Mouse (Mus musculus): ENCODE measurements at regions not wholly inside any gene's neighbourhood (a gene's known extent, or its start where the extent isn't known, plus 50 kb on each side); places are given as distances from the start of the nearest gene placed in this dataset.

- intact Hi-C loops (cut with DNase I): no loop called here
- DNase-seq (ENCODE audit: low spot score in 2 of 2): peak in 1 of 2 experiments; percentile 3
Observed at GRCm38 (mm10) chr8:64422200-64422849, 216.3 kb upstream of the Tll1 start.

- no peak for DNase-seq (ENCODE audit: low spot score in 2 of 2)
Observed at GRCm38 (mm10) chr8:64421502-64422199, 215.6 kb upstream of the Tll1 start.

GRCm38 (mm10) chr8:64412488-64413188 lies 206.6 kb upstream of the Tll1 start:
- intact Hi-C loops (cut with DNase I): no loop called here

More at GRCm38 (mm10) chr8:64421502-64422199, 215.6 kb upstream of the Tll1 start:
- intact Hi-C loops (cut with DNase I): no loop called here

GRCm38 (mm10) chr8:64406775-64407490 lies 200.9 kb upstream of the Tll1 start:
- DNase-seq (ENCODE audit: low spot score in 2 of 2): no peak
- intact Hi-C loops (cut with DNase I): no loop called here

More at GRCm38 (mm10) chr8:64412488-64413188, 206.6 kb upstream of the Tll1 start:
- peak in 1 of 2 experiments; percentile 2 for DNase-seq (ENCODE audit: low spot score in 2 of 2)

GRCm38 (mm10) chr8:64399554-64399953 lies 193.5 kb upstream of the Tll1 start:
- intact Hi-C loops (cut with DNase I): no loop called here
- DNase-seq (ENCODE audit: low spot score in 2 of 2): no peak

- no peak for DNase-seq (ENCODE audit: low spot score in 2 of 2)
- intact Hi-C loops (cut with DNase I): no loop called here
Observed at GRCm38 (mm10) chr8:64397876-64398275, 191.8 kb upstream of the Tll1 start.

GRCm38 (mm10) chr8:64395816-64396215 lies 189.7 kb upstream of the Tll1 start:
- DNase-seq (ENCODE audit: low spot score in 2 of 2): no peak
- intact Hi-C loops (cut with DNase I): no loop called here

- no peak for DNase-seq (ENCODE audit: low spot score in 2 of 2)
- intact Hi-C loops (cut with DNase I): no loop called here
Observed at GRCm38 (mm10) chr8:64389488-64389887, 183.4 kb upstream of the Tll1 start.

- no peak for DNase-seq (ENCODE audit: low spot score in 2 of 2)
- intact Hi-C loops (cut with DNase I): no loop called here
Observed at GRCm38 (mm10) chr8:64388299-64388698, 182.2 kb upstream of the Tll1 start.

- DNase-seq (ENCODE audit: low spot score in 2 of 2): no peak
- intact Hi-C loops (cut with DNase I): no loop called here
Observed at GRCm38 (mm10) chr8:64379732-64380349, 173.8 kb upstream of the Tll1 start.

GRCm38 (mm10) chr8:64377830-64378229 lies 171.8 kb upstream of the Tll1 start:
- intact Hi-C loops (cut with DNase I): no loop called here
- DNase-seq (ENCODE audit: low spot score in 2 of 2): no peak

- no peak for DNase-seq (ENCODE audit: low spot score in 2 of 2)
- intact Hi-C loops (cut with DNase I): no loop called here
Observed at GRCm38 (mm10) chr8:64375509-64375908, 169.4 kb upstream of the Tll1 start.

GRCm38 (mm10) chr8:64374980-64375379 lies 168.9 kb upstream of the Tll1 start:
- intact Hi-C loops (cut with DNase I): no loop called here
- DNase-seq (ENCODE audit: low spot score in 2 of 2): no peak

GRCm38 (mm10) chr8:64369973-64370372 lies 163.9 kb upstream of the Tll1 start:
- intact Hi-C loops (cut with DNase I): no loop called here
- DNase-seq (ENCODE audit: low spot score in 2 of 2): no peak

GRCm38 (mm10) chr8:64367906-64368305 lies 161.8 kb upstream of the Tll1 start:
- intact Hi-C loops (cut with DNase I): no loop called here
- no peak for DNase-seq (ENCODE audit: low spot score in 2 of 2)

GRCm38 (mm10) chr8:64366974-64367266 lies 160.8 kb upstream of the Tll1 start:
- no peak for DNase-seq (ENCODE audit: low spot score in 2 of 2)
- intact Hi-C loops (cut with DNase I): no loop called here

GRCm38 (mm10) chr8:64366226-64366973 lies 160.3 kb upstream of the Tll1 start:
- no peak for DNase-seq (ENCODE audit: low spot score in 2 of 2)
- intact Hi-C loops (cut with DNase I): no loop called here

- DNase-seq (ENCODE audit: low spot score in 2 of 2): no peak
- intact Hi-C loops (cut with DNase I): no loop called here
Observed at GRCm38 (mm10) chr8:64357092-64357491, 151.0 kb upstream of the Tll1 start.

- peak in 1 of 2 experiments; percentile 19 for DNase-seq (ENCODE audit: low spot score in 2 of 2)
- intact Hi-C loops (cut with DNase I): no loop called here
Observed at GRCm38 (mm10) chr8:64348082-64348646, 142.1 kb upstream of the Tll1 start.

Measured in left cerebral cortex, postnatal 25 days (tissue).